Mouse (Mus musculus): ENCODE measurements around the gene Stac2.

DNA sequence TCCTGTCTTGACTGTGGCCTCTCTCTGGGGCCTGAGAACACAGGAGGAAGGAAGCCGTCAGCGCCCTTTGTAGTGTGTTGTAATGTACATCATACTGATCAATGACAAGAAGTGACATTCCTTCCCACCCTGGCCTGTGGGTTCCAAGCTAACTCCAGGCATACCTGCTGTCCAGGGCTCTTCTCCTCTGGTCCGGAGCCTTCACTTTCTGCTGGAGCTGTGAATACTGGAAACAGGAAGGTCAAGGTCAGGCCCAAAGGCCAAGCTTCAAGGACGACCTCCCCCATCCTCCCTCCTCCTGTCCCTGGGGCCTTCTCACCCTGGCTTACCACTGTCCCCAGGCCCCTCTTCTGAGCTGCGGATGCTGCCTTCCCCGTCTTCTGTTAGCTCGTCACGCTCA is 12.3 kb downstream of the Stac2 start:
- no peak for TF ChIP-seq CTCF (IDR thresholded peaks at IDR 0.05; ENCODE audit: low read depth, low read length)
- TF ChIP-seq POLR2AphosphoS5 (IDR thresholded peaks at IDR 0.05; ENCODE audit: insufficient replicate concordance, low read depth, low read length): no peak
- TF ChIP-seq TAL1 (conservative IDR thresholded peaks at IDR 0.05; ENCODE audit: low read depth, low read length): no peak
- no peak for TF ChIP-seq GATA1 (IDR thresholded peaks at IDR 0.05; ENCODE audit: borderline replicate concordance, low read length)
- no peak for TF ChIP-seq GATA2 (IDR thresholded peaks at IDR 0.05; ENCODE audit: borderline replicate concordance, low read depth, low read length)
